Mouse (Mus musculus) midbrain, embryonic 16.5 days (tissue): Measurements from ENCODE around the gene Nav3. TPM values are rescaled to one million over a fixed set of nuclear protein-coding genes. Genes with fewer than 3 reads are reported as not detected.

Experiments
- ATAC-seq: fragments of 200-750 bp; cut with Nextera tagmentation; 2 replicates; pipeline ENCODE4 v1.8.0; 2017; ENCODE audit warnings: moderate TSS enrichment
- H3K27ac ChIP-seq: fragments of 300-500 bp; sonication (generic); 2 replicates; pipeline ENCODE4 v1.5.1; 2014; ENCODE audit warnings: mild to moderate bottlenecking, low read length, mixed read lengths
- H3K27me3 ChIP-seq: fragments of 300-500 bp; sonication (generic); 2 replicates; pipeline ENCODE4 v1.6.1; 2014; ENCODE audit warnings: low read depth, low read length, mixed read lengths; ENCODE audit not compliant: control insufficient read depth, insufficient read depth
- H3K36me3 ChIP-seq: fragments of 300-500 bp; sonication (generic); 2 replicates; pipeline ENCODE4 v1.6.1; 2014; ENCODE audit warnings: mild to moderate bottlenecking, low read length, moderate library complexity, mixed read lengths; ENCODE audit not compliant: control insufficient read depth, insufficient read depth
- H3K4me1 ChIP-seq: fragments of 300-500 bp; sonication (generic); 2 replicates; pipeline ENCODE4 v1.6.1; 2014; ENCODE audit warnings: mild to moderate bottlenecking, low read length, mixed read lengths; ENCODE audit not compliant: control insufficient read depth, insufficient read depth
- H3K4me2 ChIP-seq: fragments of 300-500 bp; sonication (generic); 2 replicates; pipeline ENCODE4 v1.6.1; 2014; ENCODE audit warnings: mild to moderate bottlenecking, low read length, mixed read lengths
- H3K4me3 ChIP-seq: fragments of 300-500 bp; sonication (generic); 2 replicates; pipeline ENCODE4 v1.5.1; 2014; ENCODE audit warnings: low read depth, mild to moderate bottlenecking, low read length, moderate library complexity, mixed read lengths
- H3K9ac ChIP-seq: fragments of 300-500 bp; sonication (generic); 2 replicates; pipeline ENCODE4 v1.6.1; 2014; ENCODE audit warnings: low read depth, low read length, mixed read lengths
- H3K9me3 ChIP-seq: fragments of 300-500 bp; sonication (generic); replicated peaks from 2 replicates; pipeline ENCODE4 v1.6.1; 2014; ENCODE audit warnings: mild to moderate bottlenecking, low read length, mixed read lengths; ENCODE audit not compliant: control insufficient read depth, poor library complexity, severe bottlenecking
- WGBS: fragments of 180-500 bp; shearing (Covaris S2); extraction: QIAGEN DNeasy Blood & Tissue Kit; methylation state at CpG from one replicate; pipeline ENCODE4 v1.1.7; 2014; 5-methylcytosine and 5-hydroxymethylcytosine counted together
- polyA plus RNA-seq: library from polyadenylated mRNA; unstranded; fragments of >200 nt; fragmentation: Nextera tagmentation; extraction: Ambion mirVana; gene quantifications from 2 replicates; pipeline ENCODE4 v1.2.1, GENCODE M21; 2015

Gene Nav3
- polyA plus RNA-seq, 1 experiment from 2014 or later = 18.7 TPM

GRCm38 (mm10) chr10:109858568-109858967 is 597.4 kb downstream of the Nav3 start:
- no peak for ATAC-seq
- H3K4me3 ChIP-seq = no peak overlapping the region
- no peaks in the 10 kb centered on the region for H3K27me3 ChIP-seq
- 92% methylated on average over 2 of the region's 2 CpGs for WGBS
- H3K9ac ChIP-seq = no peak overlapping the region
- no peaks in the 10 kb centered on the region for H3K9me3 ChIP-seq
- H3K4me1 ChIP-seq = no peaks in the 10 kb centered on the region
- H3K27ac ChIP-seq = no peak overlapping the region
- H3K36me3 ChIP-seq = no peaks in the 10 kb centered on the region
- no peak overlapping the region for H3K4me2 ChIP-seq

- Histone ChIP-seq H3K9ac (no peak overlapping the region), H3K27ac (no peak overlapping the region), H3K27me3 (no peaks in the 10 kb centered on the region), H3K4me2 (no peak overlapping the region), H3K4me3 (no peak overlapping the region), H3K4me1 (no peaks in the 10 kb centered on the region), H3K36me3 (0 out of 2 replicates have a peak, but pooled peaks cover 3% of the 10 kb centered on the region), H3K9me3 (no peaks in the 10 kb centered on the region)
- WGBS = 47% methylated on average over 7 of the region's 7 CpGs
- no peak for ATAC-seq
These were observed 603.6 kb downstream of the Nav3 start for GRCm38 (mm10) chr10:109852392-109852791.

GRCm38 (mm10) chr10:109847631-109848030 is 608.4 kb downstream of the Nav3 start:
- H3K4me2 ChIP-seq = no peak overlapping the region
- no peaks in the 10 kb centered on the region for H3K9me3 ChIP-seq
- H3K27ac ChIP-seq = no peak overlapping the region
- no peak overlapping the region for H3K4me3 ChIP-seq
- ATAC-seq = no peak
- H3K36me3 ChIP-seq = no peaks in the 10 kb centered on the region
- 0 out of 2 replicates have a peak, but pooled peaks cover 2% of the 10 kb centered on the region for H3K4me1 ChIP-seq
- no peak overlapping the region for H3K9ac ChIP-seq
- no peaks in the 10 kb centered on the region for H3K27me3 ChIP-seq
- WGBS = 90% methylated on average over 4 of the region's 4 CpGs

- H3K4me2 ChIP-seq = no peak overlapping the region
- WGBS = 70% methylated on average over 4 of the region's 4 CpGs
- H3K27ac ChIP-seq = no peak overlapping the region
- H3K9ac ChIP-seq = no peak overlapping the region
- 0 out of 2 replicates have a peak, but pooled peaks cover 2% of the 10 kb centered on the region for H3K4me1 ChIP-seq
- no peaks in the 10 kb centered on the region for H3K27me3 ChIP-seq
- no peak overlapping the region for H3K4me3 ChIP-seq
- H3K9me3 ChIP-seq = no peaks in the 10 kb centered on the region
- ATAC-seq = no peak
- no peaks in the 10 kb centered on the region for H3K36me3 ChIP-seq
These were observed 612.3 kb downstream of the Nav3 start for GRCm38 (mm10) chr10:109843661-109844060.

- Histone ChIP-seq H3K9ac (peak overlapping the region; percentile 69), H3K9me3 (no peaks in the 10 kb centered on the region), H3K4me3 (peak overlapping the region; percentile 43), H3K4me2 (peak overlapping the region; percentile 68), H3K36me3 (no peaks in the 10 kb centered on the region), H3K4me1 (peaks cover 12% of the 10 kb centered on the region; the same call in 1 of the 2 replicates), H3K27ac (peak overlapping the region; percentile 92), H3K27me3 (no peaks in the 10 kb centered on the region)
- WGBS = 7% methylated on average over 18 of the region's 18 CpGs
- peak; percentile 89 for ATAC-seq
These were observed 623.2 kb downstream of the Nav3 start for GRCm38 (mm10) chr10:109832768-109833291.

- 72% methylated on average over 5 of the region's 5 CpGs for WGBS
- Histone ChIP-seq H3K9ac (no peak overlapping the region), H3K4me1 (no peaks in the 10 kb centered on the region; the same call in 1 of the 2 replicates), H3K4me2 (no peak overlapping the region), H3K36me3 (no peaks in the 10 kb centered on the region), H3K27me3 (no peaks in the 10 kb centered on the region), H3K9me3 (no peaks in the 10 kb centered on the region), H3K27ac (no peak overlapping the region), H3K4me3 (no peak overlapping the region)
- no peak for ATAC-seq
These were observed 649.1 kb downstream of the Nav3 start for GRCm38 (mm10) chr10:109806782-109807493.

- no peak for ATAC-seq
- no peaks in the 10 kb centered on the region for H3K36me3 ChIP-seq
- no peak overlapping the region for H3K27ac ChIP-seq
- H3K27me3 ChIP-seq = no peaks in the 10 kb centered on the region
- no peaks in the 10 kb centered on the region for H3K9me3 ChIP-seq
- no peak overlapping the region for H3K4me3 ChIP-seq
- no peaks in the 10 kb centered on the region; the same call in 1 of the 2 replicates for H3K4me1 ChIP-seq
- no peak overlapping the region for H3K4me2 ChIP-seq
- no peak overlapping the region for H3K9ac ChIP-seq
These were observed 652.6 kb downstream of the Nav3 start for GRCm38 (mm10) chr10:109803441-109803840.

- Histone ChIP-seq H3K36me3 (no peaks in the 10 kb centered on the region), H3K27me3 (no peaks in the 10 kb centered on the region), H3K9me3 (no peaks in the 10 kb centered on the region), H3K9ac (no peak overlapping the region), H3K27ac (no peak overlapping the region), H3K4me2 (no peak overlapping the region), H3K4me3 (no peak overlapping the region), H3K4me1 (peaks cover 2% of the 10 kb centered on the region)
- WGBS = 42% methylated on average over 1 of the region's 1 CpGs
- ATAC-seq = no peak
These were observed 653.8 kb downstream of the Nav3 start for GRCm38 (mm10) chr10:109802236-109802635.

- no peak for ATAC-seq
- H3K4me1 ChIP-seq = peaks cover 7% of the 10 kb centered on the region
- H3K4me3 ChIP-seq = no peak overlapping the region
- no peaks in the 10 kb centered on the region for H3K36me3 ChIP-seq
- no peaks in the 10 kb centered on the region for H3K27me3 ChIP-seq
- no peak overlapping the region for H3K9ac ChIP-seq
- no peaks in the 10 kb centered on the region for H3K9me3 ChIP-seq
- no peak overlapping the region for H3K4me2 ChIP-seq
- WGBS = 84% methylated on average over 6 of the region's 6 CpGs
- H3K27ac ChIP-seq = no peak overlapping the region
These were observed 656.8 kb downstream of the Nav3 start for GRCm38 (mm10) chr10:109799246-109799645.
